Mouse (Mus musculus) frontal cortex, adult 2 months (tissue): ENCODE measurements at regions not wholly inside any gene's neighbourhood (a gene's known extent, or its start where the extent isn't known, plus 50 kb on each side); places are given as distances from the start of the nearest gene placed in this dataset.

Experiments
- DNase-seq, 2 experiments: peaks; one replicate each; pipeline ENCODE4 v3.0.0; 2022; ENCODE audit warnings: low spot score in 1 of 2; ENCODE audit errors: extremely low spot score in 1 of 2

- DNase-seq: no peak
These were observed 225.1 kb upstream of the Nr2f2 start for GRCm38 (mm10) chr7:70591361-70592256.

GRCm38 (mm10) chr7:70589713-70590112 lies 223.2 kb upstream of the Nr2f2 start:
- no peak for DNase-seq

GRCm38 (mm10) chr7:70588061-70588460 lies 221.5 kb upstream of the Nr2f2 start:
- no peak for DNase-seq

DNA sequence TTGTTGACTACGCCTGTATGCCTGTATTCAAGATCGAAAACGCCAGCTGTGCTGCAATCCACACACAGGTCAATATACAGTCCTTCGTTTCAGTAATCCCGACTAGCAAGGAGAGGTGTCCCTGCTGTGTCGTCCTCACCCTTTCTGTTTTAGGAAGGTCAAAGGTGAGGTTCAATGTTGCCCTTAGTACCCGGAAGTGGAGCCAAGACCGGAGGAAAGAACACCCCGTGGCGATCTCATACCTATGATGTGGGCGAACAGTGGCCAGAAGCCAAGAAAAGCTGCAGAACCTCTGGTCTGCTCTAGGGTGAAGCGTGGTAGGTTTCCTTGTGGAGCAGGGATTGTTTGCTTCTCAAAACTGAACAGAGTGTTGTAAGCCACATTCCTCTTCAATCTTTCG lies 217.9 kb upstream of the Nr2f2 start:
- no peak for DNase-seq

DNA sequence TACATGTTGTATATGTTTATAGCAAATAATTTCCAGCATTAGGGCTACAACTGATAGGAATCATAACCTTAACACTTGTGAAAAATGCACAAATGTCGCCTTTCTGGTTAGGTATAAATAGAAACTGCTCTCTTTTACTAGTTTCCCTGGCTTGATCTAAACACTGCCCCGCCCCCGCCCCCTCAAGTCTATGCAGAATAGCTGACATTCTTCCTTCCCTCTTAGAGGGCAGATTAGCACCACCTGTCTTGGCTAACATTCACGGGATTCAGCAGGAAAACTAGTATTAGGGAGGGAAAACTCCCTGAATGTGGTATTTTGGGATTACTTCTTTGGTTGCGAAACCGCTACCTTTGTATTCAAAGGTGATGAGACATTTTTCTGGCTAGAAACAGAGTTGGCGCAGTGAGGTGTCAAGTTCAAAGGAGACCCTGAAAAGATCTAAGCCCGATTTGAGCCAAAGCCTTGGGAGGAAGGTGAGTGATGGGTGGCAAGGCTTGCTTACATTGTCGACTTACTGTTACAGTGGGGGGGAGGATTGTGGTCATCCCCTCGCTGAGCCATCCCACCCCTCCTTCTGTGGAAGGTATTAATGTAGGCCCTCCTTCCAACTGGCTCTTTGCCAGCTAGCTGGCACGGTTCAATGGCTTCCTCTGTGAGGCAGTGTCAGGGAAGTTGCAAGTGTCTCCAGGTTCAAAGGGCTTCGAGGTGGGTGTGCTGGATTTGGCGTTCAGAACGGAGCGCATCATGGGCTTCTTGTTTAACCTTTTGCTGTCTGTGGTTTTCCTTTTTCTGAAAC lies 209.8 kb upstream of the Nr2f2 start:
- no peak for DNase-seq

GRCm38 (mm10) chr7:70575614-70576013 lies 209.1 kb upstream of the Nr2f2 start:
- no peak for DNase-seq

- no peak for DNase-seq
These were observed 207.7 kb upstream of the Nr2f2 start for GRCm38 (mm10) chr7:70574194-70574593.

- no peak for DNase-seq
These were observed 198.5 kb upstream of the Nr2f2 start for GRCm38 (mm10) chr7:70565034-70565433.

DNA sequence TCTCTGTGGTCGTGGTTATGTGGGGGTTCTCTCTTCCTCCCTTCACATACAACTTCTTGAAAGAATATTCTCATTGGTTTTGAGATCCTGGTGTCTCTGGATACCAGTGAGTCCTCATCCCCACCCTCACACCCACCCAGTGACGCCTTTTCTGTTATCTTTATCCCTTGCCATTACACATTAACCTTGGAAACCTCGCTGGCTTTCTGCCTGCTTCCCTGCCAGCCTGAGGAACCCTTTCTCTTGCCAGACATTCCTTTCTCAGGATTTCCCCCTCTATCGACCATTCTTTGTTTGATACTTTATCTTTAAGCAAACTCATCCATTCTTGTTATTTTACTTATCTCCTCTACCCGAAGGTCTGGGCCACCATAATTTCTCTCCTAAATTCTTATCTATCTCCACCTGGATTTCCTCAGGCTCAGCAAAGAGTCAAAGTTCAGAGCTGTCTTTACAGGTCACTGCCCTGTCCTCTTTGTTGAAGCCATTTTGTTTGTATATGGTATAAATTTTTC lies 182.5 kb upstream of the Nr2f2 start:
- no peak for DNase-seq

DNA sequence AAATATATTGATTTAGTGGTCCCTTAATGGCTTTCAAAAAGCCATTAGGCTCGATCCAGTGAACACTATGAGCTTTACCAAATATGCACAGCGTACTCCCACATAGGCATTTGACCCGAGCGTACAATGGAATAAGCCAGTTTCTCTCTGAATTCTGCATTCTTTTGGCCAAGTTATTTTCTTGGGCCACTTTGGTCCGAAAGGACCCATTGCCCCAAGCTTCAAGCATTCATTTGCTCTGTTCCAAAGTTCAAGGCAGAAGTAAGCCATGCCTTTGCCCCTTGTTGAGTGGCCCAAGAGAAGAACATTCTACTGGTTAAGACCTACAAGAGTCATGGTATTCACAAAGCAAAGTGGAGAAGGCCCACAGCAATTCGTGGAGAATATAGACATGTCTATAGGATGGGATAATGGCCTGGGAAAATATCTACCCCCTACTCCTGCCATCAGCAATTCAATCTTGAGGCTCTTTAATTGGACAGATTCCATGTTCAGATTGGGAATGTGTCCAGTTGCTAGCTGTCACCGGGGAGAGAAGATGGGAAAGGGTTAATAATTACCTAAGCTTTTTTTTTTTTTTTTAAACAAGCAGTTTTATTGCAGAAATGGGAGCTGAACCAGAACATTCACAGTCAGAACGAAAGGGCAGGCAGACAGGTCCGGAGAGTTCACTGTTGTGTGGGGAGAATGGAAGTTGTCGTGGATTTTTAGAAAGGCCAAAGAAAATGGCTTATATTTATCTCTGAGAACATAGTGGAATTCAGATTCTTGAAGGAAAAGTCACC lies 175.5 kb upstream of the Nr2f2 start:
- no peak for DNase-seq

- DNase-seq: no peak
These were observed 172.6 kb upstream of the Nr2f2 start for GRCm38 (mm10) chr7:70539121-70539642.

DNA sequence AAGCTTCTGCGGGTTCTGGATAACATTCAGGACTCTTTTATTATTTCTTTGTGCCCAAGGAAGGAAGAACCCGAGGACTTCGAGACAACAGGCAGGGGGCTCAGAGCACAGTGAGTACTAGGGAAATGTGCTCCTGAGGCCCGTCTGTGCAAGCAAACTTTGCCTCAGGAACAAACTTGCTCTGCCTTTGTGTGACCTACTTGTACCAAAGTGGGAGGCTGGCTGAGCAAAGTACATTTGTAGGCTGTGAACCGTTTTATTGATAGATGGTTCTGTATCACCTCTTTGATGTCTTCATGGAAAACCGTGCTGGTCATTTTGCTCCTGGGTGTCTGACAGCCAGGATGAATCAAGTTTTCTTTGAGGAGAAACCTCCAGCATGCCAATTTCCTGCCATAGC lies 169.5 kb upstream of the Nr2f2 start:
- no peak for DNase-seq

DNA sequence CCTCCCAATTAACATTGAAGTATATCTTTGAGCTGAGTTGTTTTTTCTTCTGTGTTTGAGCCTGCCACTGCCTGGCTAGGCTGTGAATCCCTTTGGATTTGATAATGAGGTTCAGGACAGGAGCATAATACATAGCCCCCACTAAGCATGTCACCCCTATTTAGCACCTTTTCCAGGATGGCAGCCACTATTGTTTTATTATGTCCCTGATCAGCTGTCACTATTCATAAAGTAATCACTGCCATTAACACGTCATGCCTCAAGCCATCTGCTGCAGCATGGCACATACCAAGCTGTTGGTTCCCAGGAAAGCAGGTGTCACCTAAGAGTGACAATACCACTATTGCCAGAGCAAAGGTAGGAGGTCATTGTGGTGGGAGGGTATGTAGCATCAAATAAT lies 167.0 kb upstream of the Nr2f2 start:
- DNase-seq: no peak

DNA sequence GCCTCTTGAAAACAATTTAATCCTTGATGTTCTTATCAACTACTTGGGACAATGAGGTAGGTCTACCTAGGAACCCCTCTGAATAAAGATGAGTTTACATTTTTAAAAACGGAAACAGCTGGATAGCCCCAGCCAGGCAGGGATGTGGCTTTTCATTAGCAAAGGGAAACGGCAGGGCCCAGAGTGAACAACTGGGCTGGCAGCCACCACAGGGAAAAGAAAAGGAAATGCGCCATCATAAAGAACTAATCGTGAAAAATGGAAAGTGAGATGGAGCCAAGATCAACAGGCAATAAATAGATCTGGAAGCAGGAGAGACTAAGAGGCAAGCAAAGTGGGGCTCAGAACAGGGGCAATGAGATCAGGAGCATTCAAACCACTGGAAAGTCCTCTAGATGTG lies 161.4 kb upstream of the Nr2f2 start:
- DNase-seq: no peak

GRCm38 (mm10) chr7:70525372-70525771 lies 158.8 kb upstream of the Nr2f2 start:
- no peak for DNase-seq

GRCm38 (mm10) chr7:70524744-70525143 lies 158.2 kb upstream of the Nr2f2 start:
- no peak for DNase-seq

- DNase-seq: no peak
These were observed 157.7 kb upstream of the Nr2f2 start for GRCm38 (mm10) chr7:70524251-70524650.

GRCm38 (mm10) chr7:70516741-70517140 lies 150.2 kb upstream of the Nr2f2 start:
- DNase-seq: no peak

- no peak for DNase-seq
These were observed 148.9 kb upstream of the Nr2f2 start for GRCm38 (mm10) chr7:70515341-70515851.

DNA sequence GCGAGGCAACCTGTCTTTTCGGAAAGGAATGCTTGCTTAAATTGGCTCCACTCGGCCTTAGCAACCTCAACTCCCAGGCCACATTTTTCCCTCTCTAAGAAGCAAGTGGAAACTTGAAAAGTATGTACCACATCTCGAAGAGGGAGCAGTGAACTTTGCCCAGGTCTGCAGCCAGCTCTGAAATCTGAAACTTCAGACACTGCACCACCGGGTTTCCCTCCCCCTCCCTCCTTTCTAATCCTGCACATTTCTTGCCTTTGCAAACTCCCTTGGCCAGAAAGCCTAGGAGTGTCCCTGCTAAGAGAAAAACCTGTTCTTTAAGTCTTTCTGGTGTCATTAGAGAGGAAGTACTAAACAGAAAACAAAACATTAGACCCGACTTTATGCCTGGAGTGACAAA lies 148.1 kb upstream of the Nr2f2 start:
- DNase-seq: no peak
